Mouse (Mus musculus) limb, embryonic 14.5 days (tissue): ENCODE results near the gene Zfp410. TPM values are rescaled to one million over a fixed set of nuclear protein-coding genes. Genes with fewer than 3 reads are reported as not detected.
A peak's percentile ranks its signal among the peaks of the same experiment; 100 is the strongest.

Experiments used
- ATAC-seq: fragments of 200-750 bp; cut with Nextera tagmentation; 2 replicates; pipeline ENCODE4 v1.8.0; 2017; ENCODE audit warnings: low read depth, moderate number of reproducible peaks, moderate TSS enrichment; ENCODE audit not compliant: low FRiP score
- DNase-seq: peaks from one replicate; pipeline ENCODE4 v3.0.0-alpha.2; 2015; ENCODE audit warnings: low spot score
- H3K27ac ChIP-seq: fragments of 300-500 bp; sonication (generic); replicated peaks from 2 replicates; pipeline ENCODE4 v1.5.1; 2014; ENCODE audit warnings: low read depth, mild to moderate bottlenecking, low read length, moderate library complexity, mixed read lengths
- H3K27me3 ChIP-seq: fragments of 300-500 bp; sonication (generic); 2 replicates; pipeline ENCODE4 v1.6.1; 2014; ENCODE audit warnings: low read length, mixed read lengths; ENCODE audit not compliant: control insufficient read depth, insufficient read depth
- H3K36me3 ChIP-seq: fragments of 300-500 bp; sonication (generic); 2 replicates; pipeline ENCODE4 v1.6.1; 2014; ENCODE audit warnings: mild to moderate bottlenecking, low read length, moderate library complexity, mixed read lengths; ENCODE audit not compliant: control insufficient read depth, insufficient read depth
- H3K4me1 ChIP-seq: fragments of 300-500 bp; sonication (generic); 2 replicates; pipeline ENCODE4 v1.6.1; 2014; ENCODE audit warnings: antibody characterized with exemption, low read length, mixed read lengths; ENCODE audit not compliant: control insufficient read depth, insufficient read depth
- H3K4me2 ChIP-seq: fragments of 300-500 bp; sonication (generic); replicated peaks from 2 replicates; pipeline ENCODE4 v1.6.1; 2014; ENCODE audit warnings: low read depth, mild to moderate bottlenecking, low read length, moderate library complexity; ENCODE audit not compliant: severe bottlenecking
- H3K4me3 ChIP-seq: fragments of 300-500 bp; sonication (generic); replicated peaks from 2 replicates; pipeline ENCODE4 v1.5.1; 2014; ENCODE audit warnings: low read length
- H3K9ac ChIP-seq: fragments of 300-500 bp; sonication (generic); 2 replicates; pipeline ENCODE4 v1.6.1; 2014; ENCODE audit warnings: mild to moderate bottlenecking, low read depth, low read length, moderate library complexity; ENCODE audit not compliant: severe bottlenecking
- H3K9me3 ChIP-seq: fragments of 300-500 bp; sonication (generic); 2 replicates; pipeline ENCODE4 v1.6.1; 2016; ENCODE audit warnings: low read length; ENCODE audit not compliant: control insufficient read depth
- POLR2A ChIP-seq: fragments of 200-500 bp; IDR thresholded peaks from 2 replicates; pipeline ENCODE4 v1.8.0; 2012; ENCODE audit warnings: inconsistent platforms, mild to moderate bottlenecking, moderate library complexity, borderline replicate concordance; ENCODE audit not compliant: insufficient read depth, insufficient read length; ENCODE audit errors: extremely low read depth
- WGBS: fragments of 180-500 bp; shearing (Covaris S2); extraction: QIAGEN DNeasy Blood & Tissue Kit; methylation state at CpG from one replicate; pipeline ENCODE4 v1.1.7; 2014; 5-methylcytosine and 5-hydroxymethylcytosine counted together
- polyA plus RNA-seq, 2 experiments: library from polyadenylated mRNA; depleted of rRNA in 1 of 2; stranded (reverse) in 1 of 2; unstranded in 1 of 2; fragments of >200 nt; fragmentation: Nextera tagmentation in 1 of 2; extraction: Ambion mirVana in 1 of 2; gene quantifications; 2 replicates each; pipeline versions ENCODE4 v1.2.1 to v1.2.3; 2012 to 2014

The Zfp410 gene
- 63.6 and 67.3 TPM in 2 replicates for polyA plus RNA-seq (2012; rRNA removed)
- 81.7 and 82.2 TPM in 2 replicates for polyA plus RNA-seq (2014; fragmentation: Nextera tagmentation; extraction: Ambion mirVana)

GRCm38 (mm10) chr12:84316721-84317621 is at the start of gene Zfp410:
Gene Zfp410 (plus strand): TSS chr12:84316852.
- WGBS = under 1% methylated on average over 51 of the region's 77 CpGs
- Histone ChIP-seq H3K36me3 (no peaks in the 10 kb centered on the region), H3K4me2 (peak within 1 kb of the TSS; percentile 74), H3K4me1 (peaks cover 5% of the 10 kb centered on the region), H3K27me3 (no peaks in the 10 kb centered on the region), H3K27ac (peak within 1 kb of the TSS; percentile 95), H3K9ac (peak within 1 kb of the TSS; percentile 96), H3K9me3 (no peaks in the 10 kb centered on the region), H3K4me3 (peak within 1 kb of the TSS; percentile 99)
- DNase-seq (peak; percentile 91), ATAC-seq (peak; percentile 95)
- TF ChIP-seq POLR2A = peak; percentile 80; the same call in 1 of the 2 replicates

GRCm38 (mm10) chr12:84267264-84267663 is 49.4 kb upstream of the Zfp410 start:
- Histone ChIP-seq H3K27ac (no peak overlapping the region), H3K9me3 (no peaks in the 10 kb centered on the region), H3K4me3 (no peak overlapping the region), H3K4me2 (no peak overlapping the region), H3K27me3 (no peaks in the 10 kb centered on the region), H3K4me1 (no peaks in the 10 kb centered on the region), H3K9ac (no peak overlapping the region), H3K36me3 (no peaks in the 10 kb centered on the region)
- DNase-seq = no peak
- WGBS = 58% methylated on average over 2 of the region's 2 CpGs
- TF ChIP-seq POLR2A = no peak
- ATAC-seq = no peak

- no peak overlapping the region for H3K9ac ChIP-seq
- H3K4me1 ChIP-seq = no peaks in the 10 kb centered on the region
- no peaks in the 10 kb centered on the region for H3K9me3 ChIP-seq
- H3K4me3 ChIP-seq = no peak overlapping the region
- DNase-seq (no peak), ATAC-seq (no peak)
- no peaks in the 10 kb centered on the region for H3K36me3 ChIP-seq
- 71% methylated on average over 5 of the region's 5 CpGs for whole genome bisulfite sequencing
- H3K4me2 ChIP-seq = no peak overlapping the region
- no peak overlapping the region for H3K27ac ChIP-seq
- TF ChIP-seq POLR2A = no peak
- H3K27me3 ChIP-seq = no peaks in the 10 kb centered on the region
These were observed 43.3 kb upstream of the Zfp410 start for GRCm38 (mm10) chr12:84273366-84273765.

GRCm38 (mm10) chr12:84275288-84275687 is 41.4 kb upstream of the Zfp410 start:
- Histone ChIP-seq H3K9me3 (no peaks in the 10 kb centered on the region), H3K27me3 (no peaks in the 10 kb centered on the region), H3K4me2 (no peak overlapping the region), H3K4me1 (no peaks in the 10 kb centered on the region), H3K9ac (no peak overlapping the region), H3K27ac (no peak overlapping the region), H3K4me3 (no peak overlapping the region), H3K36me3 (no peaks in the 10 kb centered on the region)
- ATAC-seq (no peak), DNase-seq (no peak)
- no peak for TF ChIP-seq POLR2A
- WGBS = 86% methylated on average over 9 of the region's 9 CpGs

- no peak overlapping the region for H3K4me2 ChIP-seq
- no peak overlapping the region for H3K9ac ChIP-seq
- 86% methylated on average over 2 of the region's 2 CpGs for WGBS
- ATAC-seq = no peak
- no peak overlapping the region for H3K27ac ChIP-seq
- H3K36me3 ChIP-seq = no peaks in the 10 kb centered on the region
- TF ChIP-seq POLR2A = no peak
- no peak overlapping the region for H3K4me3 ChIP-seq
- H3K27me3 ChIP-seq = no peaks in the 10 kb centered on the region
- no peaks in the 10 kb centered on the region for H3K4me1 ChIP-seq
- no peaks in the 10 kb centered on the region for H3K9me3 ChIP-seq
- no peak for DNase-seq
These were observed 40.4 kb upstream of the Zfp410 start for GRCm38 (mm10) chr12:84276288-84276687.
